Mouse (Mus musculus): ENCODE data around the gene Rbl2. TPM values are rescaled to one million over a fixed set of nuclear protein-coding genes. Genes with fewer than 3 reads are reported as not detected.

The Rbl2 gene
- total and polyA plus RNA-seq, 2 experiments = 10.5 to 36.8 TPM

DNA sequence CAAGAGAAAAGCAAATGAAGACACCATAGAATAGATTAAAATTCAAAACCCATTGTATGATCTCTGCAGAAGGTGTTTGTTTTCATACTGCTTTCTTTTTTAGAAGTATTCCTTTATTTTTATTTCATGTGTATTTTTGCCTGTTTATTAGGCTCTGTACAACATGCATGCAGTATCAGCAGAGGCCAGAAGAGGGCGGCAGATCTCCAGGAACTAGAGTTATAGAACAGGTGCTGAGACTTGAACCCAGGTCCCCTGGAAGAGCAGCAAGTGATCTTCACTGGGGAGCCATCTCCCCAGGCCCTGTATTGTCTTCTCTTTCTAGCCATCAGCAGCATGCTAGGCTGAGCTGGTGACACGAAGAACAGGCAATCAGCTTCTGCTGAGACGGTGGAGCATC is 84.0 kb downstream of the Rbl2 start:
- 76% methylated on average over 3 of the region's 3 CpGs for WGBS

DNA sequence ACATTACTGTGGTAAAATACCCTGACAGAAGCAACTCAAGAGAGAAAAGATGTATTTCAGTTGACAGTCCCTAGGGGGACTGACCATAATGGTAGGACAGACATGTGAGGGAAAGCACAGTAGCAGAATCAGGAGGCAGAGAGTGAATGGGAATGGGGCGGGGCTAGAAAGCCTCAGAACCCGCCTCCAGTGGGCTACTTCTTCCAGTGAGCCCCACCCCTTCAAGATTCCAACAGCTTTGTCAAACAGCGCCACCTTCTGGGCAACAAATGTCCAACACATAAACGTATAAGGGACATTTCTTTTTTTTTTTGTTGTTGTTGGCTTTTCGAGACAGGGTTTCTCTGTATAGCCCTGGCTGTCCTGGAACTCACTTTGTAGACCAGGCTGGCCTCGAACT is 84.7 kb downstream of the Rbl2 start:
- Histone ChIP-seq H3K4me3 (ENCODE audit: insufficient read depth, low read depth, low read length) (no peak overlapping the region), H3K27me3 (ENCODE audit: control insufficient read depth, insufficient read depth, low read length) (no peaks in the 10 kb centered on the region), H3K27ac (replicated peaks; ENCODE audit: insufficient read depth, low read depth, low read length) (no peak overlapping the region), H3K9ac (ENCODE audit: low read depth, low read length) (no peak overlapping the region), H3K79me2 (ENCODE audit: control insufficient read depth, insufficient read depth, low read length) (no peaks in the 10 kb centered on the region), H3K36me3 (ENCODE audit: control insufficient read depth, insufficient read depth, low read length) (no peaks in the 10 kb centered on the region), H3K4me1 (ENCODE audit: control insufficient read depth, insufficient read depth, low read length) (no peaks in the 10 kb centered on the region)
- no peak for DNase-seq (ENCODE audit: extremely low read depth, low read depth, low spot score)
- TF ChIP-seq POLR2A (IDR thresholded peaks at IDR 0.05; ENCODE audit: extremely low read depth, insufficient read depth, low read length) = no peak
- TF ChIP-seq CTCF (IDR thresholded peaks at IDR 0.05; ENCODE audit: low read depth, low read length) = no peak
- WGBS = 56% methylated on average over 6 of the region's 6 CpGs

More for the DNA sequence above, 84.0 kb downstream of the Rbl2 start:
- H3K36me3 ChIP-seq (ENCODE audit: control insufficient read depth, insufficient read depth, low read length) = no peaks in the 10 kb centered on the region
- TF ChIP-seq POLR2A (IDR thresholded peaks at IDR 0.05; ENCODE audit: extremely low read depth, insufficient read depth, low read length) (no peak), CTCF (IDR thresholded peaks at IDR 0.05; ENCODE audit: low read depth, low read length) (no peak)
- H3K4me1 ChIP-seq (ENCODE audit: control insufficient read depth, insufficient read depth, low read length) = no peaks in the 10 kb centered on the region
- DNase-seq (ENCODE audit: extremely low read depth, low read depth, low spot score) = no peak
- no peaks in the 10 kb centered on the region for H3K79me2 ChIP-seq (ENCODE audit: control insufficient read depth, insufficient read depth, low read length)
- H3K27me3 ChIP-seq (ENCODE audit: control insufficient read depth, insufficient read depth, low read length) = no peaks in the 10 kb centered on the region
- no peak overlapping the region for H3K9ac ChIP-seq (ENCODE audit: low read depth, low read length)
- no peak overlapping the region for H3K27ac ChIP-seq (replicated peaks; ENCODE audit: insufficient read depth, low read depth, low read length)
- H3K4me3 ChIP-seq (ENCODE audit: insufficient read depth, low read depth, low read length) = no peak overlapping the region

- no peak overlapping the region for H3K4me3 ChIP-seq (ENCODE audit: insufficient read depth, low read depth, low read length)
- H3K27me3 ChIP-seq (ENCODE audit: control insufficient read depth, insufficient read depth, low read length) = no peaks in the 10 kb centered on the region
- WGBS = 89% methylated on average over 10 of the region's 10 CpGs
- no peak overlapping the region for H3K27ac ChIP-seq (replicated peaks; ENCODE audit: insufficient read depth, low read depth, low read length)
- no peak for TF ChIP-seq POLR2A (IDR thresholded peaks at IDR 0.05; ENCODE audit: extremely low read depth, insufficient read depth, low read length)
- no peak for DNase-seq (ENCODE audit: extremely low read depth, low read depth, low spot score)
- no peaks in the 10 kb centered on the region for H3K4me1 ChIP-seq (ENCODE audit: control insufficient read depth, insufficient read depth, low read length)
- no peaks in the 10 kb centered on the region for H3K79me2 ChIP-seq (ENCODE audit: control insufficient read depth, insufficient read depth, low read length)
- H3K36me3 ChIP-seq (ENCODE audit: control insufficient read depth, insufficient read depth, low read length) = no peaks in the 10 kb centered on the region
- H3K9ac ChIP-seq (ENCODE audit: low read depth, low read length) = no peak overlapping the region
These were observed 88.8 kb downstream of the Rbl2 start for GRCm38 (mm10) chr8:91158617-91159016.

GRCm38 (mm10) chr8:91159959-91160800 is 90.3 kb downstream of the Rbl2 start:
- no peak for TF ChIP-seq CTCF (IDR thresholded peaks at IDR 0.05; ENCODE audit: low read depth, low read length)
- TF ChIP-seq POLR2A (IDR thresholded peaks at IDR 0.05; ENCODE audit: extremely low read depth, insufficient read depth, low read length) = no peak
- WGBS = 64% methylated on average over 15 of the region's 15 CpGs
- Histone ChIP-seq H3K4me3 (ENCODE audit: insufficient read depth, low read depth, low read length) (no peak overlapping the region), H3K36me3 (ENCODE audit: control insufficient read depth, insufficient read depth, low read length) (no peaks in the 10 kb centered on the region), H3K27ac (replicated peaks; ENCODE audit: insufficient read depth, low read depth, low read length) (no peak overlapping the region), H3K9ac (ENCODE audit: low read depth, low read length) (no peak overlapping the region), H3K4me1 (ENCODE audit: control insufficient read depth, insufficient read depth, low read length) (no peaks in the 10 kb centered on the region), H3K27me3 (ENCODE audit: control insufficient read depth, insufficient read depth, low read length) (no peaks in the 10 kb centered on the region), H3K79me2 (ENCODE audit: control insufficient read depth, insufficient read depth, low read length) (no peaks in the 10 kb centered on the region)
- no peak for DNase-seq (ENCODE audit: extremely low read depth, low read depth, low spot score)

- Histone ChIP-seq H3K27me3 (ENCODE audit: control insufficient read depth, insufficient read depth, low read length) (no peaks in the 10 kb centered on the region; the same call in 1 of the 2 replicates), H3K36me3 (ENCODE audit: control insufficient read depth, insufficient read depth, low read length) (no peaks in the 10 kb centered on the region), H3K27ac (replicated peaks; ENCODE audit: insufficient read depth, low read depth, low read length) (no peak overlapping the region), H3K4me3 (ENCODE audit: insufficient read depth, low read depth, low read length) (no peak overlapping the region), H3K9ac (ENCODE audit: low read depth, low read length) (no peak overlapping the region), H3K4me1 (ENCODE audit: control insufficient read depth, insufficient read depth, low read length) (no peaks in the 10 kb centered on the region), H3K79me2 (ENCODE audit: control insufficient read depth, insufficient read depth, low read length) (no peaks in the 10 kb centered on the region)
- TF ChIP-seq CTCF (IDR thresholded peaks at IDR 0.05; ENCODE audit: low read depth, low read length) (no peak), POLR2A (IDR thresholded peaks at IDR 0.05; ENCODE audit: extremely low read depth, insufficient read depth, low read length) (no peak)
- 61% methylated on average over 6 of the region's 6 CpGs for WGBS
- no peak for DNase-seq (ENCODE audit: extremely low read depth, low read depth, low spot score)
These were observed 100.3 kb downstream of the Rbl2 start for GRCm38 (mm10) chr8:91170152-91170551.

GRCm38 (mm10) chr8:91170914-91171313 is 101.1 kb downstream of the Rbl2 start:
- 83% methylated on average over 14 of the region's 14 CpGs for WGBS
- no peak overlapping the region for H3K9ac ChIP-seq (ENCODE audit: low read depth, low read length)
- no peaks in the 10 kb centered on the region for H3K36me3 ChIP-seq (ENCODE audit: control insufficient read depth, insufficient read depth, low read length)
- H3K79me2 ChIP-seq (ENCODE audit: control insufficient read depth, insufficient read depth, low read length) = no peaks in the 10 kb centered on the region
- H3K4me3 ChIP-seq (ENCODE audit: insufficient read depth, low read depth, low read length) = no peak overlapping the region
- no peaks in the 10 kb centered on the region for H3K4me1 ChIP-seq (ENCODE audit: control insufficient read depth, insufficient read depth, low read length)
- DNase-seq (ENCODE audit: extremely low read depth, low read depth, low spot score) = no peak
- TF ChIP-seq CTCF (IDR thresholded peaks at IDR 0.05; ENCODE audit: low read depth, low read length) (no peak), POLR2A (IDR thresholded peaks at IDR 0.05; ENCODE audit: extremely low read depth, insufficient read depth, low read length) (no peak)
- no peaks in the 10 kb centered on the region; the same call in 1 of the 2 replicates for H3K27me3 ChIP-seq (ENCODE audit: control insufficient read depth, insufficient read depth, low read length)
- no peak overlapping the region for H3K27ac ChIP-seq (replicated peaks; ENCODE audit: insufficient read depth, low read depth, low read length)
